Mouse (Mus musculus) kidney, adult 2 months (tissue): ENCODE results near the gene Zfp46. TPM values are rescaled to one million over a fixed set of nuclear protein-coding genes. Genes with fewer than 3 reads are reported as not detected.

Experiments used
- DNase-seq: peaks from one replicate; pipeline ENCODE4 v3.0.0; 2021
- H3K27ac ChIP-seq: fragments of 200-500 bp; 2 replicates; pipeline ENCODE4 v1.5.1; 2012; ENCODE audit warnings: low read depth, low read length, control low read depth, inconsistent platforms; ENCODE audit not compliant: insufficient read depth
- H3K27me3 ChIP-seq: fragments of 200-500 bp; replicated peaks from 2 replicates; pipeline ENCODE4 v1.6.1; 2012; ENCODE audit warnings: mild to moderate bottlenecking, moderate library complexity, low read length, inconsistent platforms; ENCODE audit not compliant: control insufficient read depth, insufficient read depth
- H3K36me3 ChIP-seq: fragments of 200-500 bp; 2 replicates; pipeline ENCODE4 v1.6.1; 2012; ENCODE audit warnings: mild to moderate bottlenecking, moderate library complexity, low read length, inconsistent platforms; ENCODE audit not compliant: control insufficient read depth, insufficient read depth
- H3K4me1 ChIP-seq: fragments of 200-500 bp; 2 replicates; pipeline ENCODE4 v1.6.1; 2011; ENCODE audit warnings: low read length; ENCODE audit not compliant: control insufficient read depth, insufficient read depth
- H3K4me3 ChIP-seq: fragments of 200-500 bp; 2 replicates; pipeline ENCODE4 v1.5.1; 2011; ENCODE audit warnings: mild to moderate bottlenecking, low read depth, low read length, control low read depth; ENCODE audit not compliant: insufficient read depth
- CTCF ChIP-seq: fragments of 200-500 bp; conservative IDR thresholded peaks from 2 replicates; pipeline ENCODE4 v1.5.1; 2011; ENCODE audit warnings: low read depth, mild to moderate bottlenecking, control low read depth, low read length, moderate library complexity, mixed read lengths; ENCODE audit not compliant: insufficient read depth, insufficient read length
- POLR2A ChIP-seq: fragments of 200-500 bp; IDR thresholded peaks from one replicate; pipeline ENCODE4 v1.6.1; 2011; ENCODE audit warnings: low read depth, low read length, control low read depth
- WGBS: fragments of 180-500 bp; shearing (Covaris S2); methylation state at CpG from one replicate; pipeline ENCODE4 v1.1.7; 2018; 5-methylcytosine and 5-hydroxymethylcytosine counted together
- polyA plus RNA-seq: library from polyadenylated mRNA; depleted of rRNA; stranded (reverse); fragments of >200 nt; gene quantifications from 2 replicates; pipeline ENCODE4 v1.2.3, GENCODE M21; 2012; rRNA removed

Zfp46 gene
- 10.7 and 10.9 TPM in 2 replicates for polyA plus RNA-seq

GRCm38 (mm10) chr4:136284455-136284854, at the start of gene Zfp46:
TSS of gene Zfp46 (plus strand) at chr4:136284683.
- WGBS: 42% methylated on average over 5 of the region's 5 CpGs
- peak; percentile 87 for DNase-seq
- peaks cover 4% of the 10 kb centered on the region; the same call in 1 of the 2 replicates for H3K4me1 ChIP-seq

GRCm38 (mm10) chr4:136238669-136239068, 45.8 kb upstream of the Zfp46 start:
- Histone ChIP-seq H3K4me1 (no peaks in the 10 kb centered on the region), H3K27me3 (no peaks in the 10 kb centered on the region), H3K36me3 (no peaks in the 10 kb centered on the region), H3K4me3 (no peak overlapping the region), H3K27ac (no peak overlapping the region)
- no peak for TF ChIP-seq CTCF
- no peak for TF ChIP-seq POLR2A
- WGBS: 66% methylated on average over 13 of the region's 13 CpGs
- DNase-seq: no peak

More at GRCm38 (mm10) chr4:136284455-136284854, at the start of gene Zfp46:
- TF ChIP-seq POLR2A (no peak), CTCF (no peak)
- H3K4me3 ChIP-seq: peak within 1 kb of the TSS; percentile 60
- H3K36me3 ChIP-seq: peaks cover 2% of the 10 kb centered on the region; the same call in 1 of the 2 replicates
- H3K27me3 ChIP-seq: no peaks in the 10 kb centered on the region
- H3K27ac ChIP-seq: peak within 1 kb of the TSS; percentile 81

GRCm38 (mm10) chr4:136239111-136239510, 45.4 kb upstream of the Zfp46 start:
- Histone ChIP-seq H3K27ac (no peak overlapping the region), H3K36me3 (no peaks in the 10 kb centered on the region), H3K27me3 (no peaks in the 10 kb centered on the region), H3K4me1 (no peaks in the 10 kb centered on the region), H3K4me3 (no peak overlapping the region)
- WGBS: 83% methylated on average over 9 of the region's 9 CpGs
- DNase-seq: no peak
- TF ChIP-seq POLR2A: no peak
- TF ChIP-seq CTCF: no peak

- DNase-seq: peak; percentile 88
- no peaks in the 10 kb centered on the region for H3K36me3 ChIP-seq
- no peaks in the 10 kb centered on the region for H3K4me1 ChIP-seq
- H3K4me3 ChIP-seq: no peak overlapping the region
- TF ChIP-seq CTCF (peak; percentile 81), POLR2A (no peak)
- 18% methylated on average over 8 of the region's 8 CpGs for WGBS
- H3K27me3 ChIP-seq: no peaks in the 10 kb centered on the region
- no peak overlapping the region for H3K27ac ChIP-seq
Measured at GRCm38 (mm10) chr4:136239622-136240021, 44.9 kb upstream of the Zfp46 start.

- Histone ChIP-seq H3K4me3 (no peak overlapping the region), H3K27ac (no peak overlapping the region), H3K4me1 (no peaks in the 10 kb centered on the region), H3K36me3 (no peaks in the 10 kb centered on the region), H3K27me3 (no peaks in the 10 kb centered on the region)
- 80% methylated on average over 14 of the region's 14 CpGs for WGBS
- TF ChIP-seq CTCF (no peak), POLR2A (no peak)
- no peak for DNase-seq
Measured at GRCm38 (mm10) chr4:136240123-136240522, 44.4 kb upstream of the Zfp46 start.

GRCm38 (mm10) chr4:136240955-136241354, 43.5 kb upstream of the Zfp46 start:
- WGBS: 75% methylated on average over 8 of the region's 8 CpGs
- no peak for DNase-seq
- Histone ChIP-seq H3K27me3 (no peaks in the 10 kb centered on the region), H3K27ac (no peak overlapping the region), H3K4me1 (no peaks in the 10 kb centered on the region), H3K36me3 (no peaks in the 10 kb centered on the region), H3K4me3 (no peak overlapping the region)
- TF ChIP-seq POLR2A: no peak
- TF ChIP-seq CTCF: no peak

GRCm38 (mm10) chr4:136242065-136242703, 42.3 kb upstream of the Zfp46 start:
- Histone ChIP-seq H3K4me1 (no peaks in the 10 kb centered on the region), H3K4me3 (no peak overlapping the region), H3K27ac (no peak overlapping the region), H3K27me3 (no peaks in the 10 kb centered on the region), H3K36me3 (no peaks in the 10 kb centered on the region)
- 52% methylated on average over 8 of the region's 8 CpGs for WGBS
- DNase-seq: peak; percentile 54
- TF ChIP-seq POLR2A (no peak), CTCF (peak; percentile 60)
